Mouse (Mus musculus): ENCODE data around the gene Lrrc20.
A peak's percentile ranks its signal among the peaks of the same experiment; 100 is the strongest.

Lrrc20 gene

DNA sequence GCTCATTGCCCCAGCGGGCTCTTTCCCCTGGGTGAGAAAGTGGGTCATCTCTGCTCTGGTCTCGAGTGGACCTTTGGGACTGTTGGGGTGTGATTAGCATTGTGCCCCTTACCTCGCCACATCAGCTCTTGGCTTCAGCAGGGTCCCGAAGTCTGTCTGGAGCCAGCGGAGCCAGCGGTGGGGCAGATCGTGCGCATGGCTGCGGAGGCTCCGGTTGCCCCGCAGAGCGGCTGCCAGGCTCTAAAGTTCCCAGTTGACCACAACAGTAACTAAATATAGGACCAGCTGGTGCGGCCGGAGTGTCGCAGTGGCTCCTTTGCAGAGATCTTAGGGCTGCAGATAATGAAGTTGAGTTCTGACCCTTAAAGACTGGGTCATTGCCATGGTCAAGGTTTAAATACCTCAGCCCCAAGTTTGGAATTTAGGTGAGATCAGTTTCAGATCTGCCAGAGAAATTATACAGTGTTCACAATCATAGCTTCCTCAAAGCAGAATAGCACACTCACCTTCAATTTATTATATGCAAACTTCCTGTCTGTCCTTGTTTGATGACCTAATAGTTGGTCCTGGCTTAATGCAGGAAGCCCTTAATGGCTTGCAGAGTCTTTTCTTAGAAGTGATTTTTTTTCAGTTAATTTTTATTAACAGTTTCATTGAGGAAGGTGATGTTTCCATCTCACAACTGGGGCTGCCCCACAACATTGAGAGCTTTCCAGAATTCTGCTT lies 1.0 kb downstream of the Lrrc20 start:
- no peak for DNase-seq

DNA sequence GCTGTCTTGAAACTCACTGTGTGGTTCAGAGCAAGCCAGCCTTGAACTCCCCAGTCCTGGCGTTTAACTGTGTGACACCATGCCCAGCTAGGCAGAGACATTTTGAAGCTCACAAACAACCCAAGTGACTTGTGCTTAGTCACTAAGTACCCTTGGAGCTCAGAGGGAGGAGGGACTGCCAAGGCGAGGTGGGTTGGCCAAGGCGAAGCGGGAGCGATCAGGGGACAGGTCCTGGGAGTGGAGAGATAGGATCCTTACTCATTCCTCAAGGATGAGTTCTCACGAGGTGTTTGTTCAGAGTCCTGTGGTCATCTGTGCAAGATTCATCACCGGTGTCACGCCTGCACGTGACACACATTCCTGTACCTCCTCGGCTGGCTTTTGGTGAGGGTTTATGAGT lies 3.9 kb downstream of the Lrrc20 start:
- DNase-seq, result no peak

DNA sequence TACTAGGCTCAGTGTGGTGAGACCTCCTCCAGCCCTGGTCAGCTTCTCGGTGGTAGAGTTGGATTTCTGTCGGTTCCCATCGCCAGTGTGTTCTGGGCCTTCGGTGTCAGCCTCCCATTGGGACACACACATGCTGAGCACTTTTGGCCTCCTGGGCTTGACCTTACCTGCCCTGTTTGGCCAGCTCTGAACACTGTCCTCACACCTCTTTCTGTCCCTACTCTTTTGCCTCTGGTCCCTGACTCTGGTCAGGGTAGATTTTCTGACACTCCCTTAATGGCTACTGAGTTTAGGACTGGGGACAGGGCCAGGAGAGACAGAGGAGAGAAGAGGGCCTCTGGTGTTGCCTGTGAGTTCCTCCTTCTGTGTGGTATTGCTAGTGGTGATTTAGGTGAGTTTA lies 4.3 kb downstream of the Lrrc20 start:
- DNase-seq, result no peak

DNA sequence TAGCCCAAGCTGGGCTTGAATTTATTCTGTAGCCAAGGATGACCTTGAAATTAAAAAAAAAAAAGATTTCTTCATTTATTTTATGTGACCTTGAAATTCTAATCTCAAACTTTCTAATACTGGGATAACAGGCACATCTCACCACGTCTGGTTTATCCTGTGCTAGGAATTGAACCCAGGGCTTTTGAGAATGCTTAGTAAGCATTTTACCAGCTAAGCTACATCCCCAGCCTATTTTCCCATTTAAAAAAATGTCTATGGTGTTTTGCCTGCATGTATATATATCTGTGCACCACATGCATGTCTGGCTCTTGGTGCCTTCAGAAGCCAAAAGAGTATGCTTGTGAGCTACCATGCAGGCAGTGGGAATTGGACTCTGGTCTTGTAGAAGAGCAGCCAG lies 4.9 kb downstream of the Lrrc20 start:
- DNase-seq, result no peak

DNA sequence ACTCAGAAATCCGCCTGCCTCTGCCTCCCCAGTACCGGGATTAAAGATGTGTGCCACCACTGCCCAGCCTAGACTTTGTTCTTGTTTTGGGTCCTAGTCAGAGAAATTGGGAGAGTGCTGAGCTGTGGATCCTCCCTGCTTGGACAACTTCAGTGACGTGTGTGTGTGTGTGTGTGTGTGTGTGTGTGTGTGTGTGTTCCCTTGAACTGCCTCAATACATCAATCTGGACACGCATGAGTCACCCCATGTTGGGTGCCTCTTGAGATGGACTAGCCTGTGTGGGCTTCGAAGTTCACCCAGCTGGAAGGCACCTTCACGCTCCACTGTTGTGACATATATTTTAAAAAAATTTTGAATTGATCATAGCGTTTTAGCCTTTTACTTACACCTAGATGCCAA lies 7.2 kb downstream of the Lrrc20 start:
- no peak for DNase-seq

DNA sequence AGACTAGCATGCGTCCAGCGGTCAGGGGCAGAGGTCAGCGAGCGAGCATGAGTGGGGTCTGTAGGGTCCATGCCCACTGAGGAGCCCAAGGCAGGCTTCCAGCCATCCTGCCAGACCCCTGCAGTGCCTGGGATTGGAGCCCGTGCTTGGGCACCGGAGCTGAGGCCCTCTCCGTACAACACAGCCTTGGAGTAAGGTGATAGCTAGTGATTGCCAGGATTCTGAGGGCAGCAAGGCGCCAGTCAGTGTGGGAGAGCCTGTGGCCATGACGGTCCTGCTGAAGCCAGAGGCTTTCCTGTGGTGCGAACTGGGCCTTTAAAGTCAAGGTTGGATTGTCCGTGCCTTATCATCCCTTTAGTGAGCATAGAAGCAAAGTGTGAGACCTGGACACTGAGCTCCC lies 9.2 kb downstream of the Lrrc20 start:
- DNase-seq, result no peak

DNA sequence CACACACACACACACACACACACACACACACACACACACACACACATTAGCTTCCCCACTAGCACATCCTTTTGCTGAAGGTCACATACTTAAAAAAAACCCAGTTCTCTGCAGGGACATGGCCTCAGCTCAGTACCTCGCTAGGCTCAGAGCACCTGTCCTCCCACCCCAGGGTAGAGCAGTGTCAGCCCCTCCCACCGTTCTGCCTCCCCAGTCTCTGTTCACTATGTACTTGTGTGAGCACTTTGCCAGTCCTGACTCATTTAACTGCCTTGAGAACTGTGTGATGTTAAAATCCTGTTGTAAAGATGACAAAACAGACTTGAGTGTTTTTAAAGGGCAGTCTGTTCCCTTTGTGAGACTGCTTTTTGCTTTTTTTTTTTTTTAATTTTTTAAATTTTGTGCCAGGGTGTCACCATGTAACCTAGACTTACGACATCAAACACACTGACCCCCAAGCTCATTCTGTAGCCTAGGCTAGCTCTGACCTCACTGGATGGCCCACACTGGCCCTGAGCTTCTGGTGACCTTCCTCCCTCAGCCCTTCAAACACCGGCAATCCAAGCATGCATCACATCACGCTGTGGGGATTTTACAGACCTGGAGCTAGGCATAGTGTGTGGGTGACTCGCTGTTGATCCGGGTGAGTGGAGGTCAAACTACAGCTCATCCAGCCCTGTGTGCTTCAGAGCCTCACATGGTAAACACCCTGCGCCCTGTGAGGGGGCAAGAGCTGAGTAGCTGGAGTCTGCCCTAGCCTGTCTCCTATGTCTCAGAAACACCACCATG lies 11.1 kb downstream of the Lrrc20 start:
- no peak for DNase-seq

DNA sequence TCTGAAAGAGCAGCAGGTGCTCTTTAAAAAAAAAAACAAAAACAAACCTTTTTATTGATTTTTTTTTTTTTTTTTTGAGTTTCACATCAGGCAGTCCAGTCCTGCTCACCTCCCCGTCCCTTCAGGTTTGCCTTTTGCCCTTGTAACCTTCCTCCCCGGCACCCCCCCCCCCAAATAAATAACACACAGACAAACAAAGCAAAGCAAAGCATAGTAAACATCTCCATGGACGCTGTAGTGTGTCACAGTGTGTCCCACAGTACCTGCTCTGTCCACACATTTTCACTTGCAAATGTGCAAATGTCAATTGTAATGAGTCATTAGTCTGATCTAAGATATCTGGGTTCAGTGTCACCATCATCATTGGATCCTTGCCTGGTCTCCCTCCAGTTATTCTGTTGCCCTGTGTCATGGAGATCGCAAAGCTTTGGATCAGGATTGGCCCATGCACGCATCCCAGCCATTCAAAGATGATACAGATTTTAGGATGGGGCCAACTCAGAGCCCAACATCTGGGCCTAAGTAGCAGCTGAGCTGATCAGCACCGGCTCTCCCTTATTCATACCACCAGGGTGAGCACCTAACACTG lies 13.0 kb downstream of the Lrrc20 start:
- no peak for DNase-seq

DNA sequence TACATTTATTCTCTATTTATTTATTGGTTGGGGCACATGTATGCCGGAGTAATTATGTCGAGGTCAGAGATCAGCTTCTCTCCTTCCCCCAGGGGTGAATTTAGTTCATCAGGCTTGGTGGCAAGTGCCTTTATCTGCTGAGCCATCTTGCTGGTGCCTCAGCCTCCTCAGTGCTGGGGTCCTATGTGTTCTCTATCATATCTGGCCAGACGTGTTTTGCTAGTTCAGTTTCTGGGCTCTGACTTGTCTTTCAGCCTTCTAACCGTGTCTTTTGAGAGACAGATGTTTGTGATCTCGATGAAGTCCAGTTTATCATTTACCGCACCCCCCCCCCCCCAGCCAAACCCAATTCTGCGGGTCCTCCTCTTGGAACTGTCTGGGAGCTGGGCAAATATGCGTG lies 16.0 kb downstream of the Lrrc20 start:
- no peak for DNase-seq

DNA sequence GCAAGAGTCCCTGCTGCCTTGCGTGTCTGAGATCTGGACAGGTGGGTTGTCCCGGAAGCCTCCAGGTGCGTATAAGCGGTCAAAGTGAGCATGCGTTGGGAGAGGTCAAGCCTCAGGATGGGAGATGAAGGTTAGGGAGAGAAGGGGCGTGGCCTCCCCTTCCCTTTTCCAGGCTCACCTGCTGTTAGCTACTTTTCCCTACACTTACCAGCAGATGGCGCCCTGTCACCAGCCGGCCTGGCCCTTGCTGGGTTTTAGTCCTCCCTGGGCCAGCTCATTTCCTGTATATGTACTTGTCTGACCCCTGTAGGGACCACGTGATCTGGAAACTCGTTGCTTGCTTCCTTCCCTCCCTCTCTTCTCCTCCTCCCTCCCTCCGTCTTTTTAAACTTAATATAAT lies 16.4 kb downstream of the Lrrc20 start:
- peak; percentile 78 for DNase-seq

DNA sequence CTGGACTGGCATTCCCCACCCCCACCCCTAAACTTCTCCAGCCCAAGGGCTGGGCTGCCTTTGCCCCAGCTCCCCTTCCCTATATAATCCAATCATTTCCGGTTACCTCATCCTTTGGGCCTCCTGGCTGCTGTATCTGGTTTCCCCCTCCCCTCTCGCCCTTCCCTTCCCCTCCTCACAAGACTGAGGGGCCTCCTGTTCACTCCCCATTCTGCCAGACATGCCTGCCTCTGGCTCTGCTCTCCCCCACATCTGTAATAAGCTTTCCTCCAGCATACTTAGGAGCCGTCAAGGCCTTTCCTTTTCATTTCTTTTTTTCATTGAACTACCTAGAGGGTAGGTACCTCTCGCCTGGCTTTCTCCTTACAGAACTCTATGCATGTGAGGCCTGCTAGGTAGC lies 19.9 kb downstream of the Lrrc20 start:
- no peak for DNase-seq

DNA sequence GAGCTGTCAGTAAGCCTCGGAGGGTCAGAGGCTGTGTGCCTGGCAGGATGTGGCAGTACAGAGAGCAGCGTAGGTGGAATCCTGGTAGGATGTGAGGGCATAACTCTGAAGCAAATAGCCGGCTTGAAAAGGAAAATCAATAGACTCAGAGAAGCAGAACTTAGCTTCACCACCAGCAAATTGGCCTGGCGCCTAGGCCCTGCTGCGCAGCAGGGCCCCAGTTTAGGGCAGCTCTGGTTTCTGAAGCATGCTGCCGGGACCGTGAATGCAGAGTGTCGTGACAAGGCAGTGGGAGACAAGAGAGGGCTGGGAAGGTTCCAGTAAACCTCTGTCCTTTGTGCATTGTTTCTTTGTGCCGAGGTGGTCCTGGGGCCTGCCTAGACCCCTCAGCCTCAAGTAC lies 20.6 kb downstream of the Lrrc20 start:
- no peak for DNase-seq

DNA sequence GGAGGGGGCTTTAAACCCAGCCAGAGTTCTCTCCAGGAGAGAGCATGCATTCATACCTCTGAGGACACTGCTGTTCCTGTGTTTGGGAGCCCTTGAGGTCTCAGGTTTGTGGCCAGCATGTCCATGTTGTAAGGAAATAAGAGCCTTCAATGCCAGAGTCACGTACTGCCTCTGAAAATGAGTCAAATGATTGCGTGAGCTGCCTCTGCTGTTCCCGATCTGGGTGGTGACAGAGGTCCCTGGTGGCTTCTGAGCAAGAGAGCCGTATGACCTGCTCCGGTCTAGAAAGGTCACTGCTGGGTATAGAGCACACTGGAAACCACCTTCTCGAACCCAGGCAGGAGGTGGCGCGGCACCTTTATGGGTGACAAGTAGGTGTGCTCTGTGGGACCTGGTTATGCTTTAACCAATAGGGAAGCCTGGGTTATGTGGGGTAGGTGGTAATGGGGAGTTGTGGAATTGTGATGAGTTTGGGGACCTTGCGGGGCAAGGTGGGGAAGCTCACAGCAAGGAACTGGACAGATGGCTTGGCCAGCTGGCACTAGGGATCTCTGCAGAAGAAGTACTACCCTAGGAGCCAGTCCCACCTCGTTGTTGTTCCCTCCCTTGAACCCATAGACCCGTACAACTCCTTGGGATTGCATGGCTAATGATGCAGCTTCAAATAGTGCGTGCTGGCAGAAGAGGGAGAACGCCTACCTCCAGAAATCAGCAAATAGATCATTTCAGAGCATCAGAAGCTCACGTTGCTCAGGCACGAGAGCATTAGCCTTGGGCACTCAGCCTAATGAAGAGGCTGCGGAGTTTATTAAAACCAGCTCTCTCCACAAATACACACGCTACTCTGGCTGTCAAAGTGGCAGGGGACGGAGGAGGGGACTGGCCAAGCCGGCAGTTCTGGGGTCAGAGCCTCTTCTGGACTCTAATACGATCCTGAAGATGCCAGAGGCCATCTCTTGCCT lies 24.2 kb downstream of the Lrrc20 start:
- DNase-seq, result no peak

DNA sequence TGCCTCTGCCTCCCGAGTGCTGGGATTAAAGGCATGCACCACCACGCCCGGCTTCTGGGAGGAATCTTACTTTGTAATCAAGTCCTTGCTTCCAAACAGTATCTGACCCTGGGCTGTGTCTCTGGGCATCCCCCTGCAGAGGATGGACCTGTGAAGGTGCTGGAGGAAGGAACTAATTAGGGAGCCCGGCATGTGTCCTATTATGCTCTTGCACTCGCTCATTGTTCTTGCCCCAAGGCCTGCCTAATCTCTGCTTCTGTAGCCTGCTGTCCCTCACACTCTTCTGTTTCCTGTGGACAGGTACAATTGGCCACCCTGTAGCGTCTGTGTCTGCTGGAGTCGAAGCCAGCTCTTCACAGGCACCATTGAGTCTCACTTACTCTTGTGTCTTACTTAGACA lies 25.2 kb downstream of the Lrrc20 start:
- no peak for DNase-seq

DNA sequence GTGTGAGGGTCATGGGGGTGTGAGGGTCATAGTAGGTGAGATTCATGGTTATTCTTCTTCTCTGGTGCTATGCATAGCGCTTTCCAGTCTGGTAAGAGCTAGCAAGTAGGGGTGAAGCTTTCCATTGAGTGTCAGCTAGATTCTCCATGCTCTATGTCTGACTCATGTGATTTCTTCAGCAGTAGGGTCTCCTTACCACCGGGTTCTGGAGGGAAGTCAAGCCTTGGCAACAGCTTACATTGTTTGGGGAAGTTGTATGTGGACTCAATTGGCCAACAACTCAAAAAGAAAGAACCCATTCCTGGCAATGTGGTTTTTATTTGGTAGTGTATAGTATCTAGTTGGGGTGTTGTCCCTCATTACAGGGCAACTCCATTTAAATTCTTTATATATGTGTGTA lies 28.5 kb downstream of the Lrrc20 start:
- no peak for DNase-seq

DNA sequence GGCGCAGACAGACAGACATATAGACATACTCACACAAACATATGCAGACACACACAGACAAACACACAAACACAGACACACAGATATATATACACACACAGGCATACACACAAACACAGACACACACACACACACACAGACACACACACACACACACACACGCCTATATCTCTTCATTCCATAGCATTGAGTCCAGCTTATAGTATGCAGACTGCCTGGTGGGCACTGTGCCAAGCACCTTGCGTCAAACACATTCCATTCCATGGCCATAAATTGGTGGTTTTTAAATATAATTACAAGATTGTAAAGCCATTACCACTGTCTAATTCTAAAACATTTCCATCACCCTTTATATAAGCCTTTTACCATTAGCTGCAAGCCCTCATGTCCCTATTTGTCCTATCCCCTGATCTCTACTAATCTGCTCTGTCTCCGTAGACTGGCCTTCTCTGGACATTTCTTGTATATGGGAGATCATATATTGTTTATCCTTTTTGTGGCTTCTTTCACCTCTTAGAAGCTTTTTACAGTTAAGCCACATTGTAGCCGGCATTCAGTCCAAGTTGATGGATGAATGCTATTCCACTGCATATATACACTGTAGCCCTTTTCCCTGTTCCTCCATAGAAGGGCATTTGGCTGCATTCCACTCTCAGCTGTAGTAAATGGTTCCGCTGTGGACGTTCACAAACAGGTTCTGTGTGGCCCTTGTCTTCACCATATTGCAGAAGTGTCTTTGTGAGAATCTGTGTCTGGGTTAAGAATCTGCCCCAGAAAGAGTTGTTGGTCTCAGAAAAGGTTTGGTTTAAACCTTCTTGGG lies 31.0 kb downstream of the Lrrc20 start:
- DNase-seq, result no peak

DNA sequence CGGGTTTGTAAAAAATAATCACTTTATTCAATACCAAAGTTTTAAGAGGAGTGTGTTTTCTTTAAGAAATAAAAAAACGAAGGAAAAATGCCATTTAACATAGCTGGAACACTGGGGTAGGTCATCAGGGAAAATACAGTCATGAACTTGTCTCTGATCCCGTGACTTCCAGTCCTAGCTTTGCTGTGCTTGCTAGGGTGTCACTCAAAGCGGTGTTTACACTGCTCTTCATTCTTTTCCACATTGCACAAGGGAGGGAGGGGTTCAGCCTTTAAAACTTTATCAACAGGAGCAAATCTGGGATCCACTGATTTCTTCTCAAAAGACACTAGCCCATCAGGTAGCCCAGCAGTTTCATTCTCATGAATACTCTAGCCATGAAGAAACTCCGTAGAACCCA lies 34.3 kb downstream of the Lrrc20 start:
- DNase-seq, result no peak

DNA sequence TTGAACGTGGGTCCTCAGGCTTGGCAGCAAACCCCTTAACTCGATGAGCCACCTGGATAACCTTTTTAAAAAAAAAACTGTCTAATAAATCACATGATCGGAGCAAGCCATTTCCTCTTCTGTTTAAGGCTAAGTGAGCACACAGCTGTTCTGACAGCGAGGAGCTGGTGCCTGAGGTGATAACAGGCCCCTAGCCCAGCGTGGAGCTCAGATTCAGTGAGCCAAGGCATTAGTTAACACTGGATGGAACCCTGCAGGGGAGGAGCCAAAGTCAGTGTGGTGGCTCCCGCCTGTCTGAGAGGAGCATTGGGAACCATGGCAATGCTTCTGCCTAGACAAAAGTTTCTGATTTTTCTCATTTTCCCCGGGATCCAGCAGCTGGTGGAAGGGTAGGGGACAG lies 35.2 kb downstream of the Lrrc20 start:
- no peak for DNase-seq

DNA sequence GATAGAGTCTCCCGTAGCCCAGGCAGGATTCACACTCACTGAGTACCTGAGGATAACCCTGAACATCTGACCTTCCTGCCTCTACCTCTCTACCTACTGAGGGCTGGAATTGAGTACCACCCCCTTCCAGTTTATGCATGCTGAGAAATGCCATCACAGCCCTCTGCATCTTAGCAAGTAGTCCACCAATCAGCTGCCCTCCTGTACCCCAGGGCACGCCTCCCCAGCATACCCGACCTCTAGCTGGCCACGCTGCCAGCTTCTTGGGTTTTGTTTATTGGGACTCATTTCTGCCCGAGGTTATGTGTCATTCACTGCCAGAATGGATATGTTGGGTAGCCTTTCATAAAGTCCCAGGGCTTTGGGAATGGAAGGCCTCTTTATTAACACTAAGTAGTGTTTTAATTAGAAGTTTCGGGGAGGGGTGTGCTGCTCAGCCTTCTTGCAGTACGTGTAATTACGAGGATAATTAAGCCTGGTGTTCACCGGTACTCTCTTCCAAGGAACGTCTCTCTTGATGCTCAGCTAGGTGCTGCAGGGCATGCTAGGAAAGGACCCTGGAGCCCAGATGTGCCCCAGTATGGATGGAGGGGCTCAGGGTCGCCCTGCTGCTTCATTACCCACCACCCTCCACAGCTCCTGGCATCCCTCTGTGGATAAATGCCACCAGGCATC lies 36.8 kb downstream of the Lrrc20 start:
- DNase-seq, result no peak

DNA sequence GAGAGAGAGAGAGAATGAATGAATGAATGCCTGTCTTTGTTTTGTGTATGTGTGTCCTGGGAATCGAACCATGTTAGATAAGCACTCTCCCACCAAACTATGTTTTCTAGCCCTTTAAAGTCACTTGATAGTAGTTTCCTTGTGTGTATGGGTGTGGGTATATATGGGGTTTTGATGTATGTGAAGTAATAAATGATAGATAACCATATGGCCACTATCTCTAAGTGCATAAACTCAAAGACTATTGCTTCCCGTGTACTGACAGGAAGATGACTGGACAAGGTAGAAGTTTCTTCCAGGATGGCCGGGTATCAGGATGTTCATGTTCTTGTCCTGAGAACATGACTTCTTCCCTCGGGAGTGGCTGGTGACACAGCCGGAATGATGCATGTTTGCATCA lies 41.3 kb downstream of the Lrrc20 start:
- no peak for DNase-seq

DNA sequence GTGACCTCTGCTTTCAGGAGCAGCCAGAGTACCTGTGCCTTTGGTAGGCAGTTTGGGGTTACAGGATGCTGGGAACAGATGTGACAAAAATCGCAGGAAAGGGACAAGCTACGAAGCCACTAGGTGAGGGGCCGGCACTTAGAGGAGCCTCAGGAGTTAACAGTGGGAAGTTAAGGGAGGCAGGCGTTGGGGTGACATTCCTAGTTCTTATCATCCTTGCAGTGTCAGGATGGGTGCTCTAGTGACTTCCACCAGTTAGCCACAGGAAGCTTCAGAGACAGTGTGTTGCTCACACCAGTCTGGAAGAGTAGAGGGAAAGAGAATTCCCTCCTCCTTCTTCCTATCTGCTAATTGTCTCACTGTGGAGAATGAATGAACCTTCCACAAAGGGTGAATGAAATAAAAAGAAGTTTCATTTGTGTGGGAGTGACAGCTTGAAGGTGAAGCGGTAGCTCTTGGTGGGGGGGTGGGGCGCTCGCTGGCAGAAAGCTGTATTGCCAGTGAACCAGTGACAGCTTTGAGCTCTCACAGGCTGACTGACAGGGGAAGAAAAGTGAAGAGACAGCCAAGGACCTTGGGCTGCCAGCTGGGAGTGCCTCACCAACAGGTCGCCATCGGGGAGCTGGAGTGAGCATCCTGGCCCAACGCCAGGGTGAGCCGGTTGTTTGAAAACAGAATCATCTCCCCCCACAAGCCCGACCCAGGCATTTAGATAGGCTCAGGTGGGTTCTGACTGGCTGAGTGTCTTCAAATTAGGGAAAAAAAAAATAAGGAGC lies 41.9 kb downstream of the Lrrc20 start:
- no peak for DNase-seq

All from kidney, adult 18-20 months (tissue).